30 mouse cellular contexts compared by ENCODE assay signal in the genomic region with DNA sequence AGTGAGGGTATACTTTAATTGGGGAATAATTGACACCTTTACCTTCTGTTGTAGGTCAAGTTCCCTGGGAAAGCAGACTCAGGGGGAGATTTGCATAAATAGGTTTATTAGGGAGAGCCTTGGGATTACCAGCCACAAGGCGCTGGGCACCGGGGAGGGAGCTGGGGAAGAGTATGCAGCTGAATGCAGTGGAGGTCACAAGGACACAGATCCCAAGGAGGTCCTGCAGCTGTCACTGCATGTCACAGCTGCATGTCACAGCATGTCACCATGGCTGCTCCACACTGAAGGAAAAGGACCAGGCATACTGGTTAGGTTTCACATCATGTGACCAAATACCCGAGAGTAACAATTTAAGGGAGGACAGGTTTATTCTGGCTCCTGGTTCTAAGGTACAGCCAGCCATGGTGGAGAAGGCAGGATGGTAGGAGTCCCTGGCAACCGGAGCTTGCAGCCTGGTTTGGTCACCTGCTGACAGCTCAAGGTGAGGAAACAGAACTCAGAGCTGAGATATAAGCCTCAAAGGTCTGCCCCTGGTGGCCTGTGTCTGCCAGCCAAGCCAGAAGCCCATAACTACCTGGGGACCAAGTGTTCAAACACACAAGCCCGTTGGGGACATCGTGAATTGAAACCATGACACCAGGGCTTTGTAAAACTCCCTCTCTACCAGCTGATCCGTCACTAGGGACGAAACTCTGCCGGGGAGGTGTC.
DNase-seq lines count a peak whose midpoint lies in the region; ATAC-seq and TF ChIP-seq lines count a peak whose summit lies in the region.
"Had no signal": no experiment of that assay in that cellular context is flagged by ENCODE, and none has a peak within 500 bp of the region (broad histone marks: within the 10 kb centered on the region; RNA-seq: fewer than 3 reads in every experiment).

No protein-coding gene starts in this region.

- H3K4me3 ChIP-seq in hindbrain, postnatal 0 days (ENCODE audit: low read length), result no peak overlapping the region
- no peak overlapping the region for H3K4me3 ChIP-seq in hindbrain, embryonic 16.5 days (ENCODE audit: low read length)
- H3K4me3 ChIP-seq in embryonic facial prominence, embryonic 15.5 days (replicated peaks), result no peak overlapping the region
- no peak overlapping the region for H3K4me3 ChIP-seq in stomach, postnatal 0 days (ENCODE audit: low read depth, low read length)
- no peak overlapping the region for H3K4me3 ChIP-seq in liver, embryonic 12.5 days
- H3K4me3 ChIP-seq: erythroblast, embryonic 14.5 days; heart, embryonic 10.5 days; heart, embryonic 15.5 days; hindbrain, embryonic 12.5 days; left cerebral cortex, adult 2 months; liver, embryonic 15.5 days; midbrain, embryonic 12.5 days; neural tube, embryonic 15.5 days had no signal

- H3K36me3 ChIP-seq in hindbrain, postnatal 0 days (ENCODE audit: insufficient read depth, low read length), result no peaks in the 10 kb centered on the region
- no peaks in the 10 kb centered on the region for H3K36me3 ChIP-seq in hindbrain, embryonic 16.5 days (ENCODE audit: control insufficient read depth, insufficient read depth, low read length)
- H3K36me3 ChIP-seq in embryonic facial prominence, embryonic 15.5 days, result no peaks in the 10 kb centered on the region
- H3K36me3 ChIP-seq in stomach, postnatal 0 days (ENCODE audit: control insufficient read depth, insufficient read depth, low read length), result no peaks in the 10 kb centered on the region
- H3K36me3 ChIP-seq in liver, embryonic 12.5 days, result no peaks in the 10 kb centered on the region
- H3K36me3 ChIP-seq: G1E; heart, embryonic 10.5 days; heart, embryonic 15.5 days; hindbrain, embryonic 12.5 days; liver, embryonic 15.5 days; midbrain, embryonic 12.5 days; neural tube, embryonic 15.5 days had no signal

- TF ChIP-seq EP300 in stomach, postnatal 0 days (optimal IDR thresholded peaks at IDR 0.05), result no peak

- H3K4me1 ChIP-seq in hindbrain, postnatal 0 days (ENCODE audit: insufficient read depth, low read length), result no peaks in the 10 kb centered on the region
- H3K4me1 ChIP-seq in hindbrain, embryonic 16.5 days (ENCODE audit: control insufficient read depth, insufficient read depth, low read depth, low read length), result no peaks in the 10 kb centered on the region
- H3K4me1 ChIP-seq in embryonic facial prominence, embryonic 15.5 days, result no peaks in the 10 kb centered on the region
- H3K4me1 ChIP-seq in stomach, postnatal 0 days (replicated peaks; ENCODE audit: control insufficient read depth, insufficient read depth), result no peaks in the 10 kb centered on the region
- no peaks in the 10 kb centered on the region for H3K4me1 ChIP-seq in liver, embryonic 12.5 days
- H3K4me1 ChIP-seq: liver, embryonic 15.5 days; neural tube, embryonic 15.5 days had no signal

- ATAC-seq in hindbrain, postnatal 0 days, result 0 out of 2 replicates have a peak, but pooled peaks have one; percentile 12
- no peak for ATAC-seq in hindbrain, embryonic 16.5 days
- ATAC-seq in embryonic facial prominence, embryonic 15.5 days (ENCODE audit: insufficient number of reproducible peaks, low FRiP score, low TSS enrichment, low read depth), result peak; percentile 70
- no peak for ATAC-seq in stomach, postnatal 0 days (ENCODE audit: low FRiP score, low TSS enrichment)
- no peak for ATAC-seq in liver, embryonic 12.5 days
- ATAC-seq: inflammation-experienced regulatory T-cells, adult 6 months had no signal

- H3K27me3 ChIP-seq in hindbrain, postnatal 0 days (ENCODE audit: insufficient read depth, low read length), result no peaks in the 10 kb centered on the region
- no peaks in the 10 kb centered on the region for H3K27me3 ChIP-seq in hindbrain, embryonic 16.5 days (replicated peaks; ENCODE audit: control insufficient read depth, insufficient read depth, low read length)
- H3K27me3 ChIP-seq in embryonic facial prominence, embryonic 15.5 days, result no peaks in the 10 kb centered on the region
- no peaks in the 10 kb centered on the region for H3K27me3 ChIP-seq in stomach, postnatal 0 days (ENCODE audit: control insufficient read depth, insufficient read depth, low read length)
- peaks cover 20% of the 10 kb centered on the region for H3K27me3 ChIP-seq in liver, embryonic 12.5 days (replicated peaks)
- H3K27me3 ChIP-seq: CH12.LX; heart, embryonic 15.5 days; hindbrain, embryonic 12.5 days; liver, embryonic 15.5 days; midbrain, embryonic 12.5 days; neural tube, embryonic 15.5 days had no signal

- H3K9me3 ChIP-seq in hindbrain, postnatal 0 days (ENCODE audit: low read length), result no peaks in the 10 kb centered on the region
- no peaks in the 10 kb centered on the region for H3K9me3 ChIP-seq in hindbrain, embryonic 16.5 days (ENCODE audit: control insufficient read depth, low read length)
- H3K9me3 ChIP-seq in embryonic facial prominence, embryonic 15.5 days (replicated peaks), result no peaks in the 10 kb centered on the region
- no peaks in the 10 kb centered on the region for H3K9me3 ChIP-seq in stomach, postnatal 0 days (ENCODE audit: control insufficient read depth, low read length)
- H3K9me3 ChIP-seq in liver, embryonic 12.5 days (replicated peaks), result no peaks in the 10 kb centered on the region
- H3K9me3 ChIP-seq: heart, embryonic 10.5 days; heart, embryonic 15.5 days; hindbrain, embryonic 12.5 days; liver, embryonic 15.5 days; midbrain, embryonic 12.5 days; neural tube, embryonic 15.5 days had no signal

- 56% methylated on average over 9 of the region's 9 CpGs for WGBS in hindbrain, postnatal 0 days
- 53% methylated on average over 9 of the region's 9 CpGs for WGBS in hindbrain, embryonic 16.5 days
- whole genome bisulfite sequencing in embryonic facial prominence, embryonic 15.5 days, result 41% methylated on average over 9 of the region's 9 CpGs
- 33% methylated on average over 9 of the region's 9 CpGs for WGBS in stomach, postnatal 0 days
- 26% methylated on average over 9 of the region's 9 CpGs for WGBS in liver, embryonic 12.5 days (ENCODE audit: insufficient replicate concordance)

- no peak overlapping the region for H3K4me2 ChIP-seq in hindbrain, postnatal 0 days (ENCODE audit: low read depth, low read length)
- no peak overlapping the region for H3K4me2 ChIP-seq in hindbrain, embryonic 16.5 days (ENCODE audit: low read length)
- no peak overlapping the region for H3K4me2 ChIP-seq in embryonic facial prominence, embryonic 15.5 days (replicated peaks)
- no peak overlapping the region for H3K4me2 ChIP-seq in stomach, postnatal 0 days (replicated peaks; ENCODE audit: low read depth)
- H3K4me2 ChIP-seq in liver, embryonic 12.5 days, result no peak overlapping the region
- H3K4me2 ChIP-seq: heart, embryonic 15.5 days; hindbrain, embryonic 12.5 days; liver, embryonic 15.5 days; lung, embryonic 14.5 days; midbrain, embryonic 12.5 days; neural tube, embryonic 15.5 days had no signal

- no peak for TF ChIP-seq CTCF in hindbrain, postnatal 0 days (IDR thresholded peaks at IDR 0.05; ENCODE audit: low read depth)
- peak; percentile 6; the same call in 1 of the 2 replicates for TF ChIP-seq CTCF in stomach, postnatal 0 days (IDR thresholded peaks at IDR 0.05; ENCODE audit: low read depth)

- no peak overlapping the region for H3K9ac ChIP-seq in hindbrain, postnatal 0 days (replicated peaks; ENCODE audit: low read length)
- H3K9ac ChIP-seq in hindbrain, embryonic 16.5 days (ENCODE audit: low read depth, low read length), result no peak overlapping the region
- H3K9ac ChIP-seq in embryonic facial prominence, embryonic 15.5 days, result no peak overlapping the region
- H3K9ac ChIP-seq in stomach, postnatal 0 days (ENCODE audit: low read length), result no peak overlapping the region
- H3K9ac ChIP-seq in liver, embryonic 12.5 days, result no peak overlapping the region
- H3K9ac ChIP-seq: heart, embryonic 15.5 days; hindbrain, embryonic 12.5 days; liver, embryonic 15.5 days; lung, embryonic 14.5 days; midbrain, embryonic 12.5 days; neural tube, embryonic 15.5 days had no signal

- no peak for DNase-seq in hindbrain, postnatal 0 days (ENCODE audit: low spot score)
- DNase-seq in CD4-positive helper T cell, adult 2 months (ENCODE audit: low read depth, low spot score), result peak; percentile 25
- no peak for DNase-seq in stomach, postnatal 0 days (ENCODE audit: low spot score)
- no peak for DNase-seq in left cerebral cortex, adult 11 months (ENCODE audit: low spot score)
- DNase-seq: adrenal gland, adult 8-10 months; cerebellum, adult 8-10 months; cerebellum, postnatal 25 days; gastrocnemius, postnatal 10 days; heart, postnatal 36 days; kidney, adult 11 months; kidney, postnatal 14 days; liver; lung, embryonic 14.5 days; right cerebral cortex, adult 18-20 months; spleen, adult 18-20 months; thymus, postnatal 4 days had no signal

- H3K27ac ChIP-seq in hindbrain, postnatal 0 days, result no peak overlapping the region
- H3K27ac ChIP-seq in hindbrain, embryonic 16.5 days (ENCODE audit: low read depth, low read length), result no peak overlapping the region
- H3K27ac ChIP-seq in embryonic facial prominence, embryonic 15.5 days (replicated peaks), result no peak overlapping the region
- no peak overlapping the region; the same call in 1 of the 2 replicates for H3K27ac ChIP-seq in stomach, postnatal 0 days (replicated peaks)
- no peak overlapping the region for H3K27ac ChIP-seq in liver, embryonic 12.5 days
- H3K27ac ChIP-seq: heart, embryonic 10.5 days; heart, embryonic 15.5 days; hindbrain, embryonic 12.5 days; left cerebral cortex, adult 2 months; liver, embryonic 15.5 days; midbrain, embryonic 12.5 days; neural tube, embryonic 15.5 days had no signal

Comparison
In these comparisons a context has a peak if more than half of its experiments do, and no peak if none do; other contexts are left out.
1. ATAC-seq: peak in hindbrain, postnatal 0 days (single experiment) and embryonic facial prominence, embryonic 15.5 days (single experiment); none in hindbrain, embryonic 16.5 days (single experiment), stomach, postnatal 0 days (single experiment) and liver, embryonic 12.5 days (single experiment).